Mouse (Mus musculus) CD4-positive, CD25-positive, alpha-beta regulatory T cell, adult 2 months (primary cell): ENCODE results near the gene Adcyap1r1.

Experiments used
- DNase-seq: peaks from one replicate; pipeline ENCODE4 v3.0.0-alpha.2; 2012; ENCODE audit warnings: low read depth, low spot score

The Adcyap1r1 gene

DNA sequence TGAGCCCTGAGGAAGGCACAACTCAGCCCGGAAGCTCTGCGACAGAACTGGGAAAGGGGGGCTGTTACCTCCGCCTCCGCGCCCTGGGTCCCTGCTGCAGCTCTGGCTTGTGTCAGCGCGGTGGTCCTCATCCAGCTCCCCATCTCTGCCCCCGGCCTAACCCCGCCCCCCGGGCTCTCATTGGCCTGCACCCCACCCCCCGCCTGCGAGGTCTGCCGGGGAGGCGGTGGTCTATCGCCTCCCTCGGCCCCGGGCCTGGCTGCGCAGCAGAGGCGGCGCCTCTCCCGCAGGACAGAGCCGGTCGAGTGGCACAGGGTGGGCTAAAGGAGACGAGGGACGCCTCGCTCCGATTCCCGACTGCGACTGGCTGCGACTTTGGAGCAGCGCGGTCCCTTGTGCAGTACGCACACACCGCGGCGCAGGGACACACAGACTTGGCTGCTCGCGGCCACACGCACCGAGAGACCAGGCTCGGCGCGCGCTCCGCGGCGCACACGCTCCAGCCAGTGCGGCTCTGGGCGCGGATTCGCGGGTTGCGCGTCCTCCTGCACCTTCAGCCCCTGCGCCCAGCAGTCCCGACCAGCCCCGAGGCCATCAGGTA is at the start of gene Adcyap1r1:
Gene Adcyap1r1 (plus strand): TSS at position 208 of the 601 bp plus-strand sequence.
- DNase-seq = no peak

DNA sequence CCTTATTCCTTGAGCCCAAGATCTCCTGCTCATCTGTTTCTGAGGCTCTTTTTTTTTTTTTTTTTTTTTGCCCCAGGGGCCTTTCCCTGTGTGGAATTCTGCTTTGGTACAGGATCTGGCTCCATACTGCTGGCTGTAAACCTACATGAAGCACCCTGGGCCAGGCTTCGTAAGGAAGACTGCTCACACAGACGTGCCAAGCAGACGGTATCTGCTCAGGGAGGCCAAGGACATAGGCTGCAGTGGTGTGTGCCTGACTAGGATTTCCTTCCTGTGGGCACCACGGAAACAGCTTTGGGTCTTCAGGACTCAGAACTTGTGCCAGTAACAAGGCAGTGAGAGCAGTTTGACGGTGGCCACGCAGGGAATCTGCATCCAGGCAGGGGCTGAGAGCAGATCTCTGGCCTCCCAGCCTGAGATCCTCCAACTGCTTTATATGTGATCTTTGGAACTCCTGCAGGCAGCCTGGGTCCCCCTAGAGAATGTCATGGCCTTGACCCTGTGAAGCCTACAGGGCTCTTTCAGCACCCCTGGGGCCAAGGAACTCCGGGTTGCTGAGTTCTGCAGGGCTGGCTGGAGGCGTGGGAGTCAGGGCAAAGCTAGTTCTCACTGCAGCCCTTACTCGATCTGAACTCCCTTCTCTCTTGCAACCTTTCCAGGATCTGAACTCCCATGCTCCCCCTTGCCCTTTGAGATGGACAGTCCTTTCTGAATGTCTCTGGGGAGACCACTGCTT is 49.6 kb upstream of the Adcyap1r1 start:
- DNase-seq = no peak

DNA sequence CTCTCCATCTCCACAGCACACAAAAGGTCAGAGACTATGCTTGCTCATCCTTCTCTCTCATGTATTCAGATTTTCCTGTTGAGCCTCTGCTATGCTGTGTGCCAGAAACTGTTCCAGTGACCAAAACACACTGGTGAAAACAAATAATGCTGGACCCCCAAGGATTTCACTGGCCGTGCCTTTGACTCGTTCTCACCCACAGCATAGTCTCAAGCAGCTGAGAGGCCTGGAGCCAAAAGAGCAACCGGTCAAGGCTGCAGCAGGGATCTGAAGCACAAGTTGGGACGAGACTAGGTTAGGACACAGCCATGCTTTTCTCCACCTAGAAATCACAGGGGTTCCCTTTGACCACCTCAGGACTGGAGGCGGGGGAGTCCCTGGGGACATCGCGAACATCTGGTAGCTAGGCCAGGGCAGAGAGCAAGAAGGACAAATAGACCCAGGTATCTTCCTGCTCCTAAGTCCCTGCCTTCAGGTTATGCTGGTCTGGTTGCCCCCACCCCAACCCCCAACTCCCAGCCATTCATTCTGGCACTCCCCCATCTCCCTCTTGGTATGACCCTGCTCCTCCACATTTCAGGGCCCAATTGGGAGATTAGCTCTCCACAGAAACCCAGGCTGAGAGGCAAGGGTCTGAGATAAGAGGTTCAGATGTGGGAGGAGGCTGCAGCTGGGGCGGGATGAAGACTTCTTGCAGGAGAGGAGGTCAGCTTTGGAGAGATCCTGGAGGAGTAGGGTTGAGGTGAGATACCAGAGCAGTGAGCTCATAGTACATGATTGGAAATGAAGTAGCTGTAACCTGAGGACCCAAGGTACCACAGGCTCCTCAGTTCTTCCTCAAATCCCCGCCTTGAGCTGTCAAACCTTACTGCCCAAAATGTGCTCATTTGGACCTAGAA is 48.1 kb upstream of the Adcyap1r1 start:
- no peak for DNase-seq

DNA sequence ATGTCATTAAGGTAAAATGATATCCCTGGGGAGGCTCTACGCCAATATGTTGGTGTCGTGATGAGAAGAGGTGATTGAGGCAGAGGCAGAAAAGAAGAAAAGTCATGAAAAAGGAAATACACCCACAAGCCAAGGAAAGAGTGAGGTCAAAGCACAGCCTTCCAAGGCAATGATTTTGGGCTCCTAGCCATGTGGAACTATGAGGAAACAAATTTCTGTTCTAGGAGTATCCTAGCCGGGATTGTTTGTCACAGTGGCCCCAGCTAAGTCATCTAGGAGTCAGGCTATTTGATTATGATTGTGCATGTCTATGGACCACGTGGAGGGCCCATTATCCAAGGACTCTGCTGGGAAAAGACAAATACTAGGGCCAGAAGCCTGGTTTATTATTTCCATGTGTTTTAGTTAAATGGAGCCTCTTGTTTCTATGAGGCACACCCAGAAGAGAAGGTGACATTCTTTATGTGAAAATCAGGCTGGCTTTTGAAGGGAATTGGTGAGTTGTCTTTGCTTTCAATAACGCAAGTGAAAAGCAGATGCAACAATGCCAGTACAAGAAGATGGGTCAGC is 47.3 kb upstream of the Adcyap1r1 start:
- DNase-seq = no peak

- DNase-seq = no peak
Measured at GRCm38 (mm10) chr6:55407345-55407744, 44.4 kb upstream of the Adcyap1r1 start.

DNA sequence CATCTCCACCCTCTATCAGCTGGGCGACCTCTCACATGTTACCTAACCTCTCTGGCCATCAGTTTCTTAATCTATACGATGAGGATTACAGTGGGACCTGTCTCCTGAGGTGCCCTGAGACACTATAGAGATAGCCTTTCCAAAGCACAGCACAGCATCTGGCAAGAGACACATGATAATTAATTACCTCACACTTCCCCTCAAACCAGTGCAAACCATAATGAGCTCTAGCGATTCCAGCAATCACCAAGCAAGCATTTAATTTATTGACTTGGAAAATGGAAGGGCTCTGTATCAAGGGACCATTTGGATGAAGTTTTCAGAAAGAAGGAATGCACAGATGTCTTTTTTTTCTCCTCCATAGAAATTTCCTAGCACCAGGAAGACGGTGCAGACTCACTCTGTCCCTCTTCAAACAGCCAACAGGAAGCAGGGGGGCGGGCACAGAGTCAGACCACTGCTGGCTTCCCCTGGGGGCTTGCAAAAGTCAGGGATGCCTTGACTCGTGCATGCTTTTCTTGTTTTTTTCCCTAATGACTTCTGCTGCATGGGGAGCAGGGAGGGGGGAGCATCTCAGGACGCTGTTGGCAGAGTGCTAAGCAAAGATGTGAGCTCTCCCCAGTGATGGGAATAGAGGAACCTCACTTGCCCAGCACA is 41.5 kb upstream of the Adcyap1r1 start:
- no peak for DNase-seq

- DNase-seq = no peak
Measured at GRCm38 (mm10) chr6:55410977-55411376, 40.8 kb upstream of the Adcyap1r1 start.

GRCm38 (mm10) chr6:55416202-55416601 is 35.6 kb upstream of the Adcyap1r1 start:
- DNase-seq = no peak

DNA sequence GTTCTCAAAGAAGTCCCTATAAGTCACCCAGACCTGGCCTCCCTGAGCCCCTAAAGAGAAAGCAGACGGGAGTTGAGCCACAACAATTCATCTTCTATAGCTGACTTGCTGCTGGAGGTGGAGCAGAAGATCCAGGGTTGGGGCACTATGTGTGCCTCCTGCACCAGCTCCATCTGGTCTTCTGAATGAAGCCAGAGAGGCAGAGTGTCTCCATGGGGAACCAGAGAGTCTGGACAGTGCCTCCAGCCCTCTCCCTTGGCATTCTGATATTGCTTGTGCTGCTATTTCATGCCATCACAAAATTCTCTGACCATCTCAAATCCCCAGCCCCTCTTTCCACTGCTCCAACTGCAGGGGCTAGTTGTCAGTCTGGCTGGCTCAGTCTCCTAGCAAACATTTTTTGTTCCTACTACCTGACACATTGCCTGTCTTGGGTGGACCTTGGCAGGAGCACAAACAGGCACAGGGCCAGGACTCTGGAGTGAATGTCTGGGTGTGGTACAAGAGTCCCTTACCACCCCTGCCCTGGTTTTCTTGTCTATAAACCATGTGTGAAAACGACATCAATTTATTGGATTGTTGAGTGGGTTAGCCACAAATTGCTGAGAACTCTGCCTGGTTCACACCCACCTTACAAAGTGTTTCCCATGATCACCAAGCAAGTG is 32.9 kb upstream of the Adcyap1r1 start:
- no peak for DNase-seq

GRCm38 (mm10) chr6:55420411-55420810 is 31.4 kb upstream of the Adcyap1r1 start:
- DNase-seq = no peak

DNA sequence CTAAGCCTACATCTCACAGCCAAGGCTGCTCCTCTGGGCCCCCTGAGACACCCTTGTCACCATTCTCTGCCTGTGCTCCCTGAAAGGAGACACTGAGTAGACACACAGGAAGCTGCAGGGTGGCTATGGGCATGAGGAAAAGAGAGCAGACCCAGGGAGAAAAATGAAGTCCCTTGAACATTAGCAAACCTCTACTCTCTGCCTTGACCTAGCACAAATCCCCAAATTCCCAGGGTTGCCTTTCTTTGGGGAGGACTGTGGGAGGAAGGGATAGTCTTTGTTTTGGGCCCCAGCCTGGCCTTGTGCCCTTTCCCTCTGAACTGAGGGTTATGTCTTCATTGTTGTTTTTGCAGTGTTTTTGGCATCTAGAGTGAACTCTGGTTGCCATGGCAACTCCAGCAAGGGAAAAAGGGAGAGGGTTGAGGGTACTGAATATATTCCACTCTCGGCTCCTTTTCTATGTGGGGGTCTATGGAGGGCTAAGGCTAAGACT is 30.9 kb upstream of the Adcyap1r1 start:
- DNase-seq = no peak

DNA sequence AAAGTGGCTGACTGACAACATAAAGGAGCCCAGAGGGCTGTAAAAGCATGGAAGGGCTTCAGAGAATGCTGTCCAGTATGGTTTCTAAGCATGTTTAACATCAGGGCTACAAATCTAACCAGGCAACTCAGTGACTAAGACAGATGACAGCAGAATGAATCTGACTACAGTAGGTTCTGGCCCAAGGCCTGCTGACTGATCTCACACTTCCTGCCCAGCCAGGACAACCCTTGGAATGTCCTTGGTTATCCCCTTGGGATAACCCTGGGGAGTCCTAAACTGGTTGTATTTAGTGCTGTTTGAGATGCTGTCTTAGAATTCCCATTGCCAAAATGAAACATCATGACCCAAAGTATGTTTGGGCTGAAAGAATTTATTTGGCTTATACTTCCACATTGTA is 19.7 kb upstream of the Adcyap1r1 start:
- no peak for DNase-seq

DNA sequence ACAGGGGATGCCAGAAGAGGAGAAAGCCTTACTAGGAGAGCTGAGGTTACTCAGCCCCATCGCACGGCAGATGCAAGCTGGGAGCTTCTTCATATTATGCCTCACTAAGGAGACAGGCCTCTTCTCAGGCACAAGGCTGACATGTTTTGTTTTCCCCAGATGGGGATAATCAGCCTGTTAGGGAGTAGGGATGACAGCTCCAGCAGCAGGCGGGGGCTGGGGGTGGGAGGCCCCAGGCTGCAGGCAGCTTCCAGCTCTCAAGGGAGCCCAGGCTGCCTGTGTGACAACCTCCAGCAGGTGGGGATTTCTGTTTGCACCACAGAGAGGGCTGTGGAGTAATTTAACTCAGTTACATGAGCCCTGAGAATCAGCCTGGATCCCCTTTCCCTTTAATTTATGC is 17.4 kb upstream of the Adcyap1r1 start:
- no peak for DNase-seq

- no peak for DNase-seq
Measured at GRCm38 (mm10) chr6:55435266-55436159, 16.3 kb upstream of the Adcyap1r1 start.

DNA sequence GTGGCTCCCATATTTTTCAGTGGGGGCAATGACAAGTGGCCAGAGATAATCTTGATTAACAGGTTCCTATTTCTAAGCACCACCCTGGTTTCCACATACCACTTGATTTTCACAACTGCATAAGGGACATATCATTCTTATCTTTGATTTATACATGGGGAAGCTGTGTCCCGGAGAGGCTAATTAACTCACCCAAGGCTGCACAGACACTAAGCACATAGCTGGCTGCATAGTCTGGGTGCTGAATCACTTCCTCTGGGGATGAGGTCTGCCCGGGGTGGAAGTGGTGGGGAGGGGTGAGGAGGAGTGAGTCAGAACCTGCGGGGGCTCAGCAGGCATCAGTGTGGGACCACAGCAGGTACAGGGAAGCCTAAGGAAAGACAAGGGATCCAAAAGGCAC is 13.9 kb upstream of the Adcyap1r1 start:
- no peak for DNase-seq

DNA sequence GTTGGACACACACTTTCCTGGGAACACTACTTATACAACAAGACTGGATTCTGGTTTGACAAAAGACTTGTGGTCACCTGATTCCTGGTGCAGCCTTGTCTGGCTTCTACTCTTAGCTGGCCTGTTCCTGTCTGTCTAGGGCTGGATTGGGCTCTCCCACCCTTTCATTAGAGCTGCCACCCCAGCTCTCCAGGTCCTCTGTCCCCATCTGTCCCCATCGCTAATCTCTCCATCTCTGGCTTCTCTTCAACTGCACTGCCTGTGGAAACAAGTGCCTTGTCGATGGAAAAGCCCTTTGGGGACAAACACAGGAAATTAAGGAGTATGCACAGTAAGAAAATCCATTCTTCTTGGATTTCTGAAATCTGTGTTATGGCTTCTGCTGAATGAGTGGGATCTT is 12.9 kb upstream of the Adcyap1r1 start:
- DNase-seq = no peak

DNA sequence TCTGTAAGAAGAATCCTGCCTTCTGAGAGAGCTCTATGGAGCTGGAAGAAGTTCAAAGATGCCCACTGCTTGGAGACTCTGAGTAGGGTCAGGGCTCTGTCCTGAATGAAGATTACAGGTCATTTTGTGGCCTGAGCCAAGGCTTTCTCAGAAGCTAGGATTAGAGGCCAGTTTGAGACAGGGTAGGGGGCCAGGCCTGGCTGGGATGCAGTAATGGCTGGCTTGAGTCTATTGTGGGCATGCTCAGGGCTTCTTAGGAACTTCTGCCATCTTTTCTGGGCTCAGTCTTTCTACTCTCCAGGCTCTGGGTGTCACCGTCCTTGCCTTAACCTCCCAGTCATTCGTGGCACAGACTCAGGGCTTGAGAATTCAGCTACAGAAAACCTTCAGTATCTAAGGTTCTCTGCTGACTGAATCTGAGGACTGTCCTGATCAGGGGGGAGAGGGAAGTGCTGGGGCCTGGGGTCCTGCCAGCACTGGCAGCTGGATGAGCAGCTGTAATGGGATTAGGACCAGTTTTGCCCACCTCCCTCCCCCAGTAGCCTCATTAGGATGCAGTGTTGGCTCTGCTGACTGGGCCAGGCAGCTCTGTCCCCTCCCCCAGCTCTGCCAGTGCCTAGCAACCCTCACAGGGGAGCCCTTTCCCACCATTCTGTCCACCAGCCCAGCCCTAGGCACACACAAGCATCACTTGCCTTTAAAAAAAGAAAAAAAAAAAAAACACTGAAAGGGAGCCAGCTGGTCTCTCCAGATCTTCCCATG is 7.7 kb upstream of the Adcyap1r1 start:
- no peak for DNase-seq

DNA sequence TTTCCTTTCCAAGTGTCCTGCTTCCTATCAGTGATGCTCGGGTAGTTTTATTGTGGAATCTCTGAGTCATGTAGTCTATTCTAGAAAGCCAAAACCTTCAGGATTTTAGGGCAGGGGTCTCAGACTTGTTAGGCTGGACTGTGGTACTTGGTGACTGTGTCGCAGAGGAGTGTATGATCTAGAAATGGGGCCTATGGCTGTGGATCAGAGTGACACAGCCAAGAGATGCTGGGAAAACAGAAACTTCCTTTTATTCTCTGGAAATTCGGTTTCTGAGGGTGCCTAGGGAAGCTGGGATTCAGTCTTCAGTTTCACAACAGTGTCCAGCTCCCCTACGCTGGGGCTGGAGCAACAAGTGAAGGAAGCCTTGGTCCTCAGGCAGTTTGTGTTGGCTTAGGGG is 7.1 kb upstream of the Adcyap1r1 start:
- no peak for DNase-seq

GRCm38 (mm10) chr6:55448199-55448598 is 3.6 kb upstream of the Adcyap1r1 start:
- no peak for DNase-seq
